Mouse (Mus musculus) hindbrain, embryonic 11.5 days (tissue): ENCODE data around the gene Mtrf1l. TPM values are rescaled to one million over a fixed set of nuclear protein-coding genes. Genes with fewer than 3 reads are reported as not detected.
A peak's percentile ranks its signal among the peaks of the same experiment; 100 is the strongest.

Experiments used
- ATAC-seq: fragments of 200-750 bp; cut with Nextera tagmentation; 2 replicates; pipeline ENCODE4 v1.8.0; 2017; ENCODE audit warnings: mild to moderate bottlenecking, moderate TSS enrichment, moderate library complexity; ENCODE audit not compliant: low FRiP score
- DNase-seq: peaks from one replicate; pipeline ENCODE4 v3.0.0-alpha.2; 2015; ENCODE audit warnings: low spot score
- H3K27ac ChIP-seq: fragments of 300-500 bp; sonication (generic); 2 replicates; pipeline ENCODE4 v1.5.1; 2014; ENCODE audit warnings: mild to moderate bottlenecking, low read depth, low read length
- H3K27me3 ChIP-seq: fragments of 300-500 bp; sonication (generic); 2 replicates; pipeline ENCODE4 v1.6.1; 2014; ENCODE audit warnings: mild to moderate bottlenecking, low read length, moderate library complexity, mixed read lengths; ENCODE audit not compliant: control insufficient read depth, insufficient read depth
- H3K36me3 ChIP-seq: fragments of 300-500 bp; sonication (generic); 2 replicates; pipeline ENCODE4 v1.6.1; 2014; ENCODE audit warnings: mild to moderate bottlenecking, low read length, moderate library complexity, mixed read lengths; ENCODE audit not compliant: control insufficient read depth, insufficient read depth
- H3K4me1 ChIP-seq: fragments of 300-500 bp; sonication (generic); replicated peaks from 2 replicates; pipeline ENCODE4 v1.6.1; 2014; ENCODE audit warnings: low read length, mixed read lengths; ENCODE audit not compliant: control insufficient read depth, insufficient read depth
- H3K4me2 ChIP-seq: fragments of 300-500 bp; sonication (generic); replicated peaks from 2 replicates; pipeline ENCODE4 v1.6.1; 2014; ENCODE audit warnings: mild to moderate bottlenecking, low read depth, low read length
- H3K4me3 ChIP-seq: fragments of 300-500 bp; sonication (generic); 2 replicates; pipeline ENCODE4 v1.5.1; 2014; ENCODE audit warnings: low read depth, low read length
- H3K9ac ChIP-seq: fragments of 300-500 bp; sonication (generic); 2 replicates; pipeline ENCODE4 v1.6.1; 2014; ENCODE audit warnings: low read depth, low read length
- H3K9me3 ChIP-seq: fragments of 300-500 bp; sonication (generic); 2 replicates; pipeline ENCODE4 v1.6.1; 2016; ENCODE audit warnings: low read length; ENCODE audit not compliant: control insufficient read depth
- WGBS: fragments of 180-500 bp; shearing (Covaris S2); extraction: QIAGEN DNeasy Blood & Tissue Kit; methylation state at CpG from one replicate; pipeline ENCODE4 v1.1.7; 2014; 5-methylcytosine and 5-hydroxymethylcytosine counted together
- polyA plus RNA-seq: library from polyadenylated mRNA; unstranded; fragments of >200 nt; fragmentation: Nextera tagmentation; extraction: Ambion mirVana; gene quantifications from 2 replicates; pipeline ENCODE4 v1.2.1, GENCODE M21; 2014

Mtrf1l gene
- polyA plus RNA-seq, 1 experiment from 2014 or later: 16.9 TPM

DNA sequence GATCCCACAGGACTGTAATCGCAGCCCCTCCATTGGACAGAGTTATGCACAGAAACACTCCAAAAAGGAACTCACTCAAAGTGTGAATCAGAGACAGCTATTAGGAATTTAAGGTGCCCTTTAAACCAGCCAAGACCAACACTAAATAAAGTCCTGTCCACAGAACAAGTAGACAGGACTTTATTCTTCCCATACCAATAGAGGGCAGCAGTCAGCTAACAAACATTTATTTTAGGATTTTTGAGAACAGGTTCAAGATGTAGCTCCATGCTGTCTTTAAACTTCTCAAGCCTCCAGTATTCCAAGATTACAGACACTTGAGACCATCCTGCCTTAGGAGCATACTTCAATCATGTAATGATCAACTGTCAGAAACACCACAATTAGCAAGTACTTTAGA lies 23.2 kb downstream of the Mtrf1l start:
- ATAC-seq: no peak
- H3K27ac ChIP-seq: no peak overlapping the region
- DNase-seq: peak; percentile 32
- peaks cover 11% of the 10 kb centered on the region; the same call in 1 of the 2 replicates for H3K36me3 ChIP-seq
- H3K9me3 ChIP-seq: no peaks in the 10 kb centered on the region
- no peak overlapping the region for H3K4me2 ChIP-seq
- WGBS: 96% methylated on average over 1 of the region's 1 CpGs
- H3K9ac ChIP-seq: no peak overlapping the region
- no peaks in the 10 kb centered on the region; the same call in 1 of the 2 replicates for H3K4me1 ChIP-seq
- no peak overlapping the region for H3K4me3 ChIP-seq
- no peaks in the 10 kb centered on the region for H3K27me3 ChIP-seq

- 0 out of 2 replicates have a peak, but pooled peaks have one; percentile 31 for ATAC-seq
- H3K27ac ChIP-seq: no peak overlapping the region
- no peaks in the 10 kb centered on the region; the same call in 1 of the 2 replicates for H3K4me1 ChIP-seq
- H3K4me3 ChIP-seq: no peak overlapping the region
- H3K4me2 ChIP-seq: no peak overlapping the region
- no peak for DNase-seq
- H3K9me3 ChIP-seq: no peaks in the 10 kb centered on the region
- no peak overlapping the region for H3K9ac ChIP-seq
- H3K27me3 ChIP-seq: no peaks in the 10 kb centered on the region
- WGBS: 83% methylated on average over 4 of the region's 4 CpGs
- H3K36me3 ChIP-seq: peaks cover 11% of the 10 kb centered on the region; the same call in 1 of the 2 replicates
Observed at GRCm38 (mm10) chr10:5798069-5798468, 25.6 kb downstream of the Mtrf1l start.

GRCm38 (mm10) chr10:5790657-5791056 lies 33.1 kb downstream of the Mtrf1l start:
- no peaks in the 10 kb centered on the region for H3K36me3 ChIP-seq
- no peak overlapping the region for H3K27ac ChIP-seq
- ATAC-seq: no peak
- H3K9me3 ChIP-seq: no peaks in the 10 kb centered on the region
- peak; percentile 69 for DNase-seq
- H3K9ac ChIP-seq: no peak overlapping the region
- no peak overlapping the region for H3K4me3 ChIP-seq
- H3K4me1 ChIP-seq: no peaks in the 10 kb centered on the region
- 18% methylated on average over 12 of the region's 12 CpGs for WGBS
- H3K4me2 ChIP-seq: no peak overlapping the region
- H3K27me3 ChIP-seq: no peaks in the 10 kb centered on the region

DNA sequence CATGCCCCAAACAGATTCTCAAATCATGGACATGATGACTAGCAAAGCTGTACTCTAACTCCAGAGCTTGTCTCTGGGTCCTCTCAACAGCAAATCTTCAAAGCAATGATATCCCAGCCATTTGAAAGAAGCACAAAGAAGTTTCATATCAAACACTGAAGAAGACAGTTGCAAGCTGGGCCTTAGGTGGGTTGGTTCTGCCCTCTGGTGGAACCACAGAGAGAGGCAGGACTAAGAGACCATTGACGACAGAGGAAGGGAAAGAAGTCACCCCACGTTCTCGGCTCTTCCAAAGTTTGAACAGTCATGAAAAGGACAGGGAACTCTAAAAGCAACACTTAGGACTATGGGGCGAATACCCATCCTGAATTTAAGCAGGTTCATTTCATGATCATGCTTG lies 36.8 kb downstream of the Mtrf1l start:
- Histone ChIP-seq H3K9ac (no peak overlapping the region), H3K4me3 (no peak overlapping the region), H3K36me3 (no peaks in the 10 kb centered on the region), H3K4me2 (no peak overlapping the region), H3K27ac (no peak overlapping the region), H3K27me3 (no peaks in the 10 kb centered on the region), H3K4me1 (no peaks in the 10 kb centered on the region), H3K9me3 (no peaks in the 10 kb centered on the region)
- DNase-seq: no peak
- no peak for ATAC-seq
- WGBS: 24% methylated on average over 4 of the region's 4 CpGs

Other genes with a start within 250 kb of the Mtrf1l start
- gene Myct1, start 230.1 kb downstream of the Mtrf1l start, polyA plus RNA-seq: 2.0 and 2.7 TPM in 2 replicates
- 0.76 and 1.0 TPM in 2 replicates for gene Vip, start 184.7 kb downstream of the Mtrf1l start, polyA plus RNA-seq
- gene Fbxo5, start 18.3 kb downstream of the Mtrf1l start, polyA plus RNA-seq: 70.6 and 70.8 TPM in 2 replicates
- gene Rgs17, start 98.5 kb upstream of the Mtrf1l start, polyA plus RNA-seq: 2.4 and 2.9 TPM in 2 replicates